Mouse (Mus musculus): ENCODE measurements at regions not wholly inside any gene's neighbourhood (a gene's known extent, or its start where the extent isn't known, plus 50 kb on each side); places are given as distances from the start of the nearest gene placed in this dataset.

- H3K4me1 ChIP-seq (ENCODE audit: control insufficient read depth, insufficient read depth, low read length) = no peaks in the 10 kb centered on the region
- no peak overlapping the region for H3K4me2 ChIP-seq (replicated peaks; ENCODE audit: low read depth, low read length)
- H3K27me3 ChIP-seq (ENCODE audit: control insufficient read depth, insufficient read depth, low read length) = no peaks in the 10 kb centered on the region
- no peak overlapping the region for H3K9ac ChIP-seq (ENCODE audit: low read depth, low read length)
- ATAC-seq (ENCODE audit: low FRiP score, low TSS enrichment) = no peak
- no peaks in the 10 kb centered on the region for H3K9me3 ChIP-seq (ENCODE audit: control insufficient read depth, low read length)
- no peak overlapping the region for H3K27ac ChIP-seq (ENCODE audit: low read depth, low read length)
- H3K4me3 ChIP-seq (ENCODE audit: low read length) = no peak overlapping the region
- H3K36me3 ChIP-seq (ENCODE audit: control insufficient read depth, insufficient read depth, low read length) = no peaks in the 10 kb centered on the region
- WGBS = 79% methylated on average over 8 of the region's 8 CpGs
These were observed 500.4 kb downstream of the Nyap2 start for GRCm38 (mm10) chr1:81576965-81577664.

- Histone ChIP-seq H3K4me1 (ENCODE audit: control insufficient read depth, insufficient read depth, low read length) (no peaks in the 10 kb centered on the region), H3K36me3 (ENCODE audit: control insufficient read depth, insufficient read depth, low read length) (no peaks in the 10 kb centered on the region), H3K9ac (ENCODE audit: low read depth, low read length) (no peak overlapping the region), H3K4me3 (ENCODE audit: low read length) (no peak overlapping the region), H3K27ac (ENCODE audit: low read depth, low read length) (no peak overlapping the region), H3K9me3 (ENCODE audit: control insufficient read depth, low read length) (no peaks in the 10 kb centered on the region), H3K27me3 (ENCODE audit: control insufficient read depth, insufficient read depth, low read length) (no peaks in the 10 kb centered on the region), H3K4me2 (replicated peaks; ENCODE audit: low read depth, low read length) (no peak overlapping the region)
- ATAC-seq (ENCODE audit: low FRiP score, low TSS enrichment) = no peak
- WGBS = 60% methylated on average over 9 of the region's 9 CpGs
These were observed 501.0 kb downstream of the Nyap2 start for GRCm38 (mm10) chr1:81577665-81578201.

GRCm38 (mm10) chr1:81581208-81581607 lies 504.5 kb downstream of the Nyap2 start:
- no peaks in the 10 kb centered on the region for H3K9me3 ChIP-seq (ENCODE audit: control insufficient read depth, low read length)
- no peak for ATAC-seq (ENCODE audit: low FRiP score, low TSS enrichment)
- H3K27me3 ChIP-seq (ENCODE audit: control insufficient read depth, insufficient read depth, low read length) = no peaks in the 10 kb centered on the region
- H3K4me1 ChIP-seq (ENCODE audit: control insufficient read depth, insufficient read depth, low read length) = no peaks in the 10 kb centered on the region
- 90% methylated on average over 4 of the region's 4 CpGs for WGBS
- H3K4me3 ChIP-seq (ENCODE audit: low read length) = no peak overlapping the region
- H3K27ac ChIP-seq (ENCODE audit: low read depth, low read length) = no peak overlapping the region
- no peaks in the 10 kb centered on the region for H3K36me3 ChIP-seq (ENCODE audit: control insufficient read depth, insufficient read depth, low read length)
- no peak overlapping the region for H3K4me2 ChIP-seq (replicated peaks; ENCODE audit: low read depth, low read length)
- H3K9ac ChIP-seq (ENCODE audit: low read depth, low read length) = no peak overlapping the region

GRCm38 (mm10) chr1:81587780-81588307 lies 511.1 kb downstream of the Nyap2 start:
- Histone ChIP-seq H3K4me2 (replicated peaks; ENCODE audit: low read depth, low read length) (no peak overlapping the region), H3K27ac (ENCODE audit: low read depth, low read length) (no peak overlapping the region), H3K4me1 (ENCODE audit: control insufficient read depth, insufficient read depth, low read length) (no peaks in the 10 kb centered on the region), H3K4me3 (ENCODE audit: low read length) (no peak overlapping the region), H3K36me3 (ENCODE audit: control insufficient read depth, insufficient read depth, low read length) (no peaks in the 10 kb centered on the region), H3K9me3 (ENCODE audit: control insufficient read depth, low read length) (no peaks in the 10 kb centered on the region), H3K27me3 (ENCODE audit: control insufficient read depth, insufficient read depth, low read length) (no peaks in the 10 kb centered on the region), H3K9ac (ENCODE audit: low read depth, low read length) (no peak overlapping the region)
- 70% methylated on average over 11 of the region's 11 CpGs for WGBS
- ATAC-seq (ENCODE audit: low FRiP score, low TSS enrichment) = no peak

- Histone ChIP-seq H3K9me3 (ENCODE audit: control insufficient read depth, low read length) (no peaks in the 10 kb centered on the region), H3K9ac (ENCODE audit: low read depth, low read length) (no peak overlapping the region), H3K4me2 (replicated peaks; ENCODE audit: low read depth, low read length) (no peak overlapping the region), H3K4me1 (ENCODE audit: control insufficient read depth, insufficient read depth, low read length) (no peaks in the 10 kb centered on the region), H3K4me3 (ENCODE audit: low read length) (no peak overlapping the region), H3K36me3 (ENCODE audit: control insufficient read depth, insufficient read depth, low read length) (no peaks in the 10 kb centered on the region), H3K27me3 (ENCODE audit: control insufficient read depth, insufficient read depth, low read length) (no peaks in the 10 kb centered on the region), H3K27ac (ENCODE audit: low read depth, low read length) (no peak overlapping the region)
- no peak for ATAC-seq (ENCODE audit: low FRiP score, low TSS enrichment)
- WGBS = 86% methylated on average over 5 of the region's 5 CpGs
These were observed 514.9 kb downstream of the Nyap2 start for GRCm38 (mm10) chr1:81591623-81592022.

- peak overlapping the region; percentile 26; the same call in 1 of the 2 replicates for H3K27ac ChIP-seq (ENCODE audit: low read depth, low read length)
- peak overlapping the region; percentile 50 for H3K4me2 ChIP-seq (replicated peaks; ENCODE audit: low read depth, low read length)
- H3K9ac ChIP-seq (ENCODE audit: low read depth, low read length) = peak overlapping the region; percentile 38
- H3K4me3 ChIP-seq (ENCODE audit: low read length) = peak overlapping the region; percentile 41
- H3K36me3 ChIP-seq (ENCODE audit: control insufficient read depth, insufficient read depth, low read length) = no peaks in the 10 kb centered on the region
- no peaks in the 10 kb centered on the region for H3K4me1 ChIP-seq (ENCODE audit: control insufficient read depth, insufficient read depth, low read length)
- peak; percentile 98 for ATAC-seq (ENCODE audit: low FRiP score, low TSS enrichment)
- no peaks in the 10 kb centered on the region for H3K27me3 ChIP-seq (ENCODE audit: control insufficient read depth, insufficient read depth, low read length)
- no peaks in the 10 kb centered on the region for H3K9me3 ChIP-seq (ENCODE audit: control insufficient read depth, low read length)
- WGBS = 4% methylated on average over 19 of the region's 19 CpGs
These were observed 516.8 kb downstream of the Nyap2 start for GRCm38 (mm10) chr1:81593280-81594182.

GRCm38 (mm10) chr1:81594183-81594515 lies 517.4 kb downstream of the Nyap2 start:
- Histone ChIP-seq H3K36me3 (ENCODE audit: control insufficient read depth, insufficient read depth, low read length) (no peaks in the 10 kb centered on the region), H3K27me3 (ENCODE audit: control insufficient read depth, insufficient read depth, low read length) (no peaks in the 10 kb centered on the region), H3K4me2 (replicated peaks; ENCODE audit: low read depth, low read length) (peak overlapping the region; percentile 50), H3K27ac (ENCODE audit: low read depth, low read length) (peak overlapping the region; percentile 26; the same call in 1 of the 2 replicates), H3K4me1 (ENCODE audit: control insufficient read depth, insufficient read depth, low read length) (no peaks in the 10 kb centered on the region), H3K9me3 (ENCODE audit: control insufficient read depth, low read length) (no peaks in the 10 kb centered on the region), H3K4me3 (ENCODE audit: low read length) (peak overlapping the region; percentile 41), H3K9ac (ENCODE audit: low read depth, low read length) (peak overlapping the region; percentile 38; the same call in 1 of the 2 replicates)
- WGBS = 11% methylated on average over 5 of the region's 5 CpGs
- no peak for ATAC-seq (ENCODE audit: low FRiP score, low TSS enrichment)

GRCm38 (mm10) chr1:81594606-81595005 lies 517.9 kb downstream of the Nyap2 start:
- no peak overlapping the region for H3K27ac ChIP-seq (ENCODE audit: low read depth, low read length)
- H3K4me2 ChIP-seq (replicated peaks; ENCODE audit: low read depth, low read length) = no peak overlapping the region
- no peak for ATAC-seq (ENCODE audit: low FRiP score, low TSS enrichment)

More at GRCm38 (mm10) chr1:81594606-81595005, 517.9 kb downstream of the Nyap2 start:
- H3K4me1 ChIP-seq (ENCODE audit: control insufficient read depth, insufficient read depth, low read length) = no peaks in the 10 kb centered on the region
- no peak overlapping the region for H3K4me3 ChIP-seq (ENCODE audit: low read length)
- no peaks in the 10 kb centered on the region for H3K9me3 ChIP-seq (ENCODE audit: control insufficient read depth, low read length)
- WGBS = 40% methylated on average over 3 of the region's 3 CpGs
- no peaks in the 10 kb centered on the region for H3K27me3 ChIP-seq (ENCODE audit: control insufficient read depth, insufficient read depth, low read length)
- no peak overlapping the region for H3K9ac ChIP-seq (ENCODE audit: low read depth, low read length)
- H3K36me3 ChIP-seq (ENCODE audit: control insufficient read depth, insufficient read depth, low read length) = no peaks in the 10 kb centered on the region

All from kidney, embryonic 14.5 days (tissue).